Mouse (Mus musculus) heart, adult 2 months (tissue): ENCODE data around the gene Cdyl. TPM values are rescaled to one million over a fixed set of nuclear protein-coding genes. Genes with fewer than 3 reads are reported as not detected.

Source experiments
- DNase-seq, 2 experiments: peaks; one replicate each; pipeline ENCODE4 v3.0.0; 2021
- H3K27ac ChIP-seq: fragments of 200-600 bp; 2 replicates; pipeline ENCODE4 v1.8.1; 2022
- H3K27me3 ChIP-seq: fragments of 200-500 bp; 2 replicates; pipeline ENCODE4 v1.6.1; 2012; ENCODE audit warnings: mild to moderate bottlenecking, low read length, inconsistent platforms, mixed read lengths; ENCODE audit not compliant: control insufficient read depth, insufficient read depth
- H3K36me3 ChIP-seq: fragments of 200-500 bp; 2 replicates; pipeline ENCODE4 v1.6.1; 2012; ENCODE audit warnings: low read length, inconsistent platforms; ENCODE audit not compliant: control insufficient read depth, insufficient read depth
- H3K4me1 ChIP-seq: fragments of 200-500 bp; 2 replicates; pipeline ENCODE4 v1.6.1; 2011; ENCODE audit warnings: low read length; ENCODE audit not compliant: control insufficient read depth, insufficient read depth
- H3K4me3 ChIP-seq: fragments of 200-600 bp; 2 replicates; pipeline ENCODE4 v1.8.1; 2022
- H3K79me2 ChIP-seq: fragments of 200-500 bp; replicated peaks from 2 replicates; pipeline ENCODE4 v1.6.1; 2012; ENCODE audit warnings: mild to moderate bottlenecking, inconsistent platforms, low read length, moderate library complexity, mixed read lengths; ENCODE audit not compliant: control insufficient read depth, insufficient read depth
- H3K9ac ChIP-seq: fragments of 200-500 bp; 2 replicates; pipeline ENCODE4 v1.6.1; 2012; ENCODE audit warnings: low read depth, mild to moderate bottlenecking, control low read depth, inconsistent platforms, low read length, mixed read lengths
- CTCF ChIP-seq: fragments of 200-600 bp; IDR thresholded peaks from 2 replicates; pipeline ENCODE4 v1.8.1; 2022; ENCODE audit warnings: antibody characterized with exemption, mild to moderate bottlenecking, moderate library complexity
- EP300 ChIP-seq: fragments of 200-500 bp; IDR thresholded peaks from 2 replicates; pipeline ENCODE4 v1.6.1; 2011; ENCODE audit warnings: low read depth, low read length, control low read depth; ENCODE audit not compliant: insufficient read depth
- POLR2A ChIP-seq: fragments of 200-500 bp; IDR thresholded peaks from 2 replicates; pipeline ENCODE4 v1.6.1; 2011; ENCODE audit warnings: mild to moderate bottlenecking, low read depth, low read length, control low read depth; ENCODE audit not compliant: insufficient read depth
- WGBS: fragments of 180-500 bp; shearing (Covaris S2); methylation state at CpG from one replicate; pipeline ENCODE4 v1.1.7; 2018; 5-methylcytosine and 5-hydroxymethylcytosine counted together
- intact Hi-C: fragments of 180-260 bp; cut with DNase I; formaldehyde crosslinking; loops from one replicate; pipeline ENCODE4 v1.15.1; 2025
- polyA plus RNA-seq: library from polyadenylated mRNA; depleted of rRNA; stranded (reverse); fragments of >200 nt; gene quantifications from 2 replicates; pipeline ENCODE4 v1.2.3, GENCODE M21; 2012
- total RNA-seq, 2 experiments: library from RNA; stranded (reverse); gene quantifications; 2 replicates each; pipeline ENCODE4 v1.2.3; 2021

The Cdyl gene
- total and polyA plus RNA-seq, 3 experiments = 3.1 to 11.2 (median 8.4) TPM

DNA sequence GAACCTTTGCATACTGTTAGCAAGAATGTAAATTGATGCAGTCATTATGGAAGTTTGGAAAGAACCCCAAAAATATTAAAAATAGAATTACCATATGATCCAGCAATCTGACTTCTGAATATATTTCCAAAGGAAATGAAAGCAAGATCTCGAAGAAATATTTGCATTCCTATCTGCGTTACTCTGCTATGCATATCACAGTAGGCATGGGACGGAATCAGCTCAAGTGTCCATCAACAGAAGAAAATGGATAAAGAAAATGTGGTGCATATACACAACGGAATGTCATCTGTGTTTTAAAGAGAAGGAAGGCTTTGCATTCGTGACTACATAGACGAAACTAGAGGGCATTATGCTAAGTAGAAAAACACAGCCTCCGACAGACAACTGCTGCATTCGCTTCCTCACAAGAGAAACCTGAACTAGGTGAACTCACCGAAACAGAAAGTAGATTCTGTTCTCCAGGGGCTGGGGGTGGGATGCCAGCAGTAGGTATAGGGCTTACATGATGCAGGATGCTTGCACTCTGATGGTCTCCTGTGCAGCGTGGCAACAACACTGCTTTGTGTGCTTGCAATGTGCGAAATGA is 9.3 kb upstream of the Cdyl start:
- 76% methylated on average over 11 of the region's 11 CpGs for WGBS
- Histone ChIP-seq H3K4me1 (no peaks in the 10 kb centered on the region), H3K27me3 (no peaks in the 10 kb centered on the region), H3K36me3 (no peaks in the 10 kb centered on the region), H3K79me2 (no peaks in the 10 kb centered on the region), H3K9ac (no peak overlapping the region), H3K27ac (no peak overlapping the region), H3K4me3 (no peak overlapping the region)
- no peak for DNase-seq
- TF ChIP-seq EP300 (no peak), POLR2A (no peak), CTCF (no peak)
- intact Hi-C loops = no loop called here

DNA sequence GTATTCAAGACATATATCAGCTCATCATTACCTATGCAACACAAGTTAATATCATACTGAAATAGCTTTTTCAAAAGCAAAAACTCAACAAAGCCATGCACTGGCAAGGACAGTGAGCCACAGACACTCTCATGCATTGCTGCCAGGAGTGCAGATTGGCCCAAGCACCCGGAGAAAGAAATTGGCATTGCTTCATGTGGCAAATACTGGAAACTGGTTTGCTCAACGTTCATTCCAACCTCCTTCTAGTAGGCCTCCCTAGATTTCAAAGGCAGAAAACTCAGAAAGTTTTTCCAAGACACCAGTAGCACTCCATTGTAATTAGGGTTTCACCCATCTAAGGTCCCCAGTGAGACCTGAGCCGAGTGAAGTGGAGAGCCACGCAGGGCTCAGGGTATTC is 6.8 kb upstream of the Cdyl start:
- no peaks in the 10 kb centered on the region for H3K36me3 ChIP-seq
- TF ChIP-seq POLR2A = no peak
- TF ChIP-seq EP300 = no peak
- no peak for TF ChIP-seq CTCF
- peak in 1 of 2 experiments; percentile 6 for DNase-seq
- H3K4me1 ChIP-seq = no peaks in the 10 kb centered on the region
- WGBS = 66% methylated on average over 4 of the region's 4 CpGs
- intact Hi-C loops = no loop called here
- no peak overlapping the region for H3K9ac ChIP-seq
- H3K27me3 ChIP-seq = no peaks in the 10 kb centered on the region
- no peaks in the 10 kb centered on the region for H3K79me2 ChIP-seq
- H3K4me3 ChIP-seq = no peak overlapping the region
- H3K27ac ChIP-seq = no peak overlapping the region

DNA sequence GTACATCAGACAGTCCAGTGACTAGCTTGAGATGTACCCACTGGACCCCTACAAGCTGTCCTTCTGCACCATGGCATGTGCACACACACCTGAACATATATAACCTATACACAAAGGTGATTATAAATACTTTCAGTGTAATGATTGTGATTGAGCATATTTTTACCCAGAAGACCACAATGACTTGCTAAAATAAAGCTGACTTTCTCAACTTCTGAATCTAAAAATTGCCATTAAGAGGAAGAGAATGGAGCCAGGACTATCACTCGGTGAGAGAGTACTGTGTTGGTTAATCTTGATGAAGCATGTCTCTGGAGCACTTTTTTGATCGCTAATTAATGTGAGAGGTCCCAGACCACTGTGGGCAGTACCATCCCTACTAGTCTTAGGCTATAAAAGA is 2.8 kb upstream of the Cdyl start:
- H3K79me2 ChIP-seq = no peaks in the 10 kb centered on the region
- no peaks in the 10 kb centered on the region for H3K36me3 ChIP-seq
- TF ChIP-seq POLR2A (no peak), EP300 (no peak), CTCF (no peak)
- intact Hi-C loops = no loop called here
- no peak overlapping the region for H3K9ac ChIP-seq
- H3K4me3 ChIP-seq = no peak overlapping the region
- H3K27ac ChIP-seq = no peak overlapping the region
- H3K27me3 ChIP-seq = no peaks in the 10 kb centered on the region
- no peaks in the 10 kb centered on the region for H3K4me1 ChIP-seq
- 77% methylated on average over 2 of the region's 2 CpGs for WGBS
- DNase-seq = no peak

DNA sequence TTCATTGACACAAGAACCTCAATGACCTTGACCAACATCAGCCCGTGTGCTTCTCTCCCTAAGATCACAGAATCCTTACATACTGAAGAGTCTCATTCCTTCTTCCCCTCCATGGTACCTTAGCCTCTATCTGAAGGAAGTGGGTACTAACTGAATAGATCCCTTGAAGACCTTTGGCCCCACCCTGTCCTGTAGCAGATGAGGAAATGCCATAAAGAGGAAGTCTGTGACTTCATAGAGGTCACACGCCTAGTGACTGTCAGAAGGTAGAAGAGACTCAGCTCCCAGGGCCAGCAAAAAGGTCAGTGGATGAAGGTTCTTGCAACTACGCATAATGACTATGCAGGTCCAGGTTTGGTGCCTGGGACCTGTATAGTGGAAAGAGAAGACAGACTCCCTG is 5.8 kb downstream of the Cdyl start:
- Histone ChIP-seq H3K4me3 (no peak overlapping the region), H3K9ac (no peak overlapping the region), H3K4me1 (no peaks in the 10 kb centered on the region), H3K79me2 (no peaks in the 10 kb centered on the region), H3K27ac (no peak overlapping the region), H3K36me3 (no peaks in the 10 kb centered on the region), H3K27me3 (no peaks in the 10 kb centered on the region)
- intact Hi-C loops = no loop called here
- 78% methylated on average over 3 of the region's 3 CpGs for WGBS
- DNase-seq = no peak
- TF ChIP-seq EP300 (no peak), POLR2A (no peak), CTCF (no peak)

DNA sequence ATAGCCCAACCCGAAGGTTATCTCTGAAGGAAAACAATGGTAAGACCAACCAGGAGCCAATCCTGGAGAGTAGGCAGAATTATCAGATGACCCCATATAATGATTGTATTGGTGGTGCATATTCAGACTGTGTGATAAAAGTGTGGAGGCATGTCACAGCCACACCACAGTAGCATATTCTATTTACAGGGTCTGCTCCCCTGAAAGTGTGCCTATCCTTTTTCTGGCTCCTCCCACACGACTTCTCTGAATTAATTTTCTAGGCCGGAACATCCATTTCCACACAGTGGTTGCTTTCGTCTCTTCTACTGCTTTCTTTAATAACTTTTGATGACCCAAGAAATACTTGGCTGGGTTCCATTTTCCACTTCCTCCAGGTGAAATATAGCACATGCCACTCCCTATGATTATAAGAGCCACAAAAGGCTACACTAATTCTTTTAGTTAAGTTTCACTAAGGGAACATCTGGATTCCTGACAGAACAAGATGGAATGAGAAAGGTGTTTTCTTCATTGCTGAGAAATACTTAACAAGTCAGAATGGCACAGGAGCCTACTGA is 10.4 kb downstream of the Cdyl start:
- DNase-seq = no peak
- WGBS = 45% methylated on average over 4 of the region's 4 CpGs
- intact Hi-C loops = no loop called here
- TF ChIP-seq EP300 = no peak
- no peak for TF ChIP-seq CTCF
- TF ChIP-seq POLR2A = no peak
- Histone ChIP-seq H3K79me2 (no peaks in the 10 kb centered on the region), H3K4me3 (no peak overlapping the region), H3K27ac (no peak overlapping the region), H3K4me1 (no peaks in the 10 kb centered on the region; the same call in 1 of the 2 replicates), H3K27me3 (no peaks in the 10 kb centered on the region), H3K36me3 (no peaks in the 10 kb centered on the region), H3K9ac (no peak overlapping the region)

DNA sequence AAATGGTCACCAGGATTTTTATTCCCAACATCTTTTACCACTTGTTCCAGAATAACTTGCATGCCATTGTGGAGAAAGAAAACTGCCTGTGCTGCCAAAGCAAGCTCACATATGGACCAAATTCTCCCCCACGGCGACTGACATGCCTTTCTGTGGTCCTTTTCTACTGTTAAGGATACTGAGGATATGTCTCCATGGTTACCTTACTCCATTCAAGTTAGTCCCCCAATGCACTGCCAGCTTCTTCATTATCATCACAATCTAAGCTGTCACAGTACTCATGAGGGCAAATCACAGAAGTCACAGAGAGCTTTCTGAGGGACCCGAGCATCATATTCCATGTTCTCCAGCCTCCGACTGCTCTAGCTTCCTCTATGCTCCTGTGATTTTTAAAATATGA is 11.2 kb downstream of the Cdyl start:
- H3K4me1 ChIP-seq = no peaks in the 10 kb centered on the region; the same call in 1 of the 2 replicates
- no peaks in the 10 kb centered on the region for H3K79me2 ChIP-seq
- TF ChIP-seq EP300 (no peak), CTCF (no peak), POLR2A (no peak)
- no peak overlapping the region for H3K27ac ChIP-seq
- DNase-seq = no peak
- H3K4me3 ChIP-seq = no peak overlapping the region
- no peaks in the 10 kb centered on the region for H3K36me3 ChIP-seq
- no peaks in the 10 kb centered on the region for H3K27me3 ChIP-seq
- intact Hi-C loops = no loop called here
- no peak overlapping the region for H3K9ac ChIP-seq
- 86% methylated on average over 4 of the region's 4 CpGs for WGBS
